Mouse (Mus musculus): ENCODE results near the gene Bank1. TPM values are rescaled to one million over a fixed set of nuclear protein-coding genes. Genes with fewer than 3 reads are reported as not detected.

Bank1 gene
- polyA plus RNA-seq, 1 experiment from 2014 or later = 0.51 TPM

GRCm38 (mm10) chr3:136086431-136086830, 239.4 kb downstream of the Bank1 start:
- 81% methylated on average over 5 of the region's 5 CpGs for WGBS
- no peak for ATAC-seq (ENCODE audit: low FRiP score, low read depth)
- no peak overlapping the region for H3K4me2 ChIP-seq (replicated peaks)

GRCm38 (mm10) chr3:136085077-136085476, 240.8 kb downstream of the Bank1 start:
- Histone ChIP-seq H3K27me3 (peaks cover 14% of the 10 kb centered on the region; the same call in 1 of the 2 replicates), H3K9ac (no peak overlapping the region), H3K4me1 (peaks cover 22% of the 10 kb centered on the region), H3K9me3 (no peaks in the 10 kb centered on the region), H3K4me3 (no peak overlapping the region), H3K27ac (no peak overlapping the region), H3K36me3 (no peaks in the 10 kb centered on the region), H3K4me2 (replicated peaks) (no peak overlapping the region)
- 74% methylated on average over 1 of the region's 1 CpGs for WGBS
- no peak for ATAC-seq (ENCODE audit: low FRiP score, low read depth)

More at GRCm38 (mm10) chr3:136086431-136086830, 239.4 kb downstream of the Bank1 start:
- Histone ChIP-seq H3K4me3 (no peak overlapping the region), H3K36me3 (no peaks in the 10 kb centered on the region), H3K4me1 (peaks cover 17% of the 10 kb centered on the region), H3K27ac (no peak overlapping the region), H3K9me3 (no peaks in the 10 kb centered on the region), H3K27me3 (peaks cover 14% of the 10 kb centered on the region; the same call in 1 of the 2 replicates), H3K9ac (no peak overlapping the region)

GRCm38 (mm10) chr3:136084066-136084465, 241.8 kb downstream of the Bank1 start:
- H3K4me3 ChIP-seq = no peak overlapping the region
- H3K9me3 ChIP-seq = no peaks in the 10 kb centered on the region
- 14% methylated on average over 5 of the region's 5 CpGs for WGBS
- no peak overlapping the region for H3K9ac ChIP-seq
- H3K27ac ChIP-seq = no peak overlapping the region
- H3K27me3 ChIP-seq = peaks cover 11% of the 10 kb centered on the region; the same call in 1 of the 2 replicates
- peaks cover 22% of the 10 kb centered on the region for H3K4me1 ChIP-seq
- peak; percentile 74; the same call in 1 of the 2 replicates for ATAC-seq (ENCODE audit: low FRiP score, low read depth)
- H3K36me3 ChIP-seq = no peaks in the 10 kb centered on the region
- peak overlapping the region; percentile 32 for H3K4me2 ChIP-seq (replicated peaks)

- Histone ChIP-seq H3K36me3 (no peaks in the 10 kb centered on the region), H3K4me3 (no peak overlapping the region), H3K27me3 (peaks cover 5% of the 10 kb centered on the region; the same call in 1 of the 2 replicates), H3K9ac (no peak overlapping the region), H3K4me2 (replicated peaks) (no peak overlapping the region), H3K9me3 (no peaks in the 10 kb centered on the region), H3K4me1 (peaks cover 22% of the 10 kb centered on the region), H3K27ac (peak overlapping the region; percentile 12; the same call in 1 of the 2 replicates)
- ATAC-seq (ENCODE audit: low FRiP score, low read depth) = 0 out of 2 replicates have a peak, but pooled peaks have one; percentile 43
- WGBS = 19% methylated on average over 1 of the region's 1 CpGs
Measured at GRCm38 (mm10) chr3:136081264-136081663, 244.6 kb downstream of the Bank1 start.

GRCm38 (mm10) chr3:136078535-136078934, 247.3 kb downstream of the Bank1 start:
- ATAC-seq (ENCODE audit: low FRiP score, low read depth) = no peak
- Histone ChIP-seq H3K27ac (no peak overlapping the region), H3K9ac (no peak overlapping the region), H3K4me2 (replicated peaks) (no peak overlapping the region), H3K4me3 (no peak overlapping the region), H3K4me1 (peaks cover 13% of the 10 kb centered on the region), H3K9me3 (no peaks in the 10 kb centered on the region), H3K27me3 (no peaks in the 10 kb centered on the region), H3K36me3 (no peaks in the 10 kb centered on the region)
- WGBS = 60% methylated on average over 2 of the region's 2 CpGs

- no peaks in the 10 kb centered on the region for H3K36me3 ChIP-seq
- no peaks in the 10 kb centered on the region for H3K9me3 ChIP-seq
- no peaks in the 10 kb centered on the region for H3K4me1 ChIP-seq
- no peak for ATAC-seq (ENCODE audit: low FRiP score, low read depth)
- no peak overlapping the region for H3K9ac ChIP-seq
- 92% methylated on average over 3 of the region's 3 CpGs for WGBS
- H3K27ac ChIP-seq = no peak overlapping the region
- H3K4me2 ChIP-seq (replicated peaks) = no peak overlapping the region
- no peak overlapping the region for H3K4me3 ChIP-seq
- no peaks in the 10 kb centered on the region for H3K27me3 ChIP-seq
Measured at GRCm38 (mm10) chr3:136070394-136070793, 255.5 kb downstream of the Bank1 start.

GRCm38 (mm10) chr3:136061907-136062306, 264.0 kb downstream of the Bank1 start:
- no peaks in the 10 kb centered on the region for H3K9me3 ChIP-seq
- WGBS = 79% methylated on average over 2 of the region's 2 CpGs
- H3K4me1 ChIP-seq = no peaks in the 10 kb centered on the region
- no peaks in the 10 kb centered on the region for H3K36me3 ChIP-seq
- no peak for ATAC-seq (ENCODE audit: low FRiP score, low read depth)
- no peak overlapping the region for H3K4me3 ChIP-seq
- no peak overlapping the region for H3K9ac ChIP-seq
- H3K27ac ChIP-seq = no peak overlapping the region
- no peak overlapping the region for H3K4me2 ChIP-seq (replicated peaks)
- H3K27me3 ChIP-seq = no peaks in the 10 kb centered on the region

GRCm38 (mm10) chr3:136050635-136051034, 275.2 kb downstream of the Bank1 start:
- WGBS = 82% methylated on average over 3 of the region's 3 CpGs

GRCm38 (mm10) chr3:136050215-136050614, 275.7 kb downstream of the Bank1 start:
- WGBS = 85% methylated on average over 6 of the region's 6 CpGs
- Histone ChIP-seq H3K4me2 (replicated peaks) (no peak overlapping the region), H3K4me3 (no peak overlapping the region), H3K9ac (no peak overlapping the region), H3K9me3 (no peaks in the 10 kb centered on the region), H3K36me3 (no peaks in the 10 kb centered on the region), H3K4me1 (no peaks in the 10 kb centered on the region), H3K27ac (no peak overlapping the region), H3K27me3 (no peaks in the 10 kb centered on the region)
- ATAC-seq (ENCODE audit: low FRiP score, low read depth) = no peak

More at GRCm38 (mm10) chr3:136050635-136051034, 275.2 kb downstream of the Bank1 start:
- Histone ChIP-seq H3K27ac (no peak overlapping the region), H3K4me3 (no peak overlapping the region), H3K4me2 (replicated peaks) (no peak overlapping the region), H3K4me1 (no peaks in the 10 kb centered on the region), H3K9me3 (no peaks in the 10 kb centered on the region), H3K36me3 (no peaks in the 10 kb centered on the region), H3K9ac (no peak overlapping the region), H3K27me3 (no peaks in the 10 kb centered on the region)
- no peak for ATAC-seq (ENCODE audit: low FRiP score, low read depth)

- Histone ChIP-seq H3K4me1 (no peaks in the 10 kb centered on the region), H3K27me3 (no peaks in the 10 kb centered on the region), H3K9me3 (no peaks in the 10 kb centered on the region; the same call in 1 of the 2 replicates), H3K27ac (no peak overlapping the region), H3K9ac (no peak overlapping the region), H3K36me3 (no peaks in the 10 kb centered on the region), H3K4me2 (replicated peaks) (no peak overlapping the region), H3K4me3 (no peak overlapping the region)
- no peak for ATAC-seq (ENCODE audit: low FRiP score, low read depth)
- WGBS = 84% methylated on average over 4 of the region's 4 CpGs
Measured at GRCm38 (mm10) chr3:136048026-136048425, 277.8 kb downstream of the Bank1 start.

GRCm38 (mm10) chr3:136045381-136045780, 280.5 kb downstream of the Bank1 start:
- 73% methylated on average over 2 of the region's 2 CpGs for WGBS
- ATAC-seq (ENCODE audit: low FRiP score, low read depth) = no peak

GRCm38 (mm10) chr3:136040041-136040440, 285.8 kb downstream of the Bank1 start:
- no peak overlapping the region for H3K4me3 ChIP-seq

More at GRCm38 (mm10) chr3:136045381-136045780, 280.5 kb downstream of the Bank1 start:
- H3K36me3 ChIP-seq = no peaks in the 10 kb centered on the region
- H3K4me2 ChIP-seq (replicated peaks) = no peak overlapping the region
- H3K27me3 ChIP-seq = no peaks in the 10 kb centered on the region
- H3K27ac ChIP-seq = no peak overlapping the region
- H3K4me3 ChIP-seq = no peak overlapping the region
- no peaks in the 10 kb centered on the region; the same call in 1 of the 2 replicates for H3K9me3 ChIP-seq
- H3K4me1 ChIP-seq = no peaks in the 10 kb centered on the region
- H3K9ac ChIP-seq = no peak overlapping the region

GRCm38 (mm10) chr3:136039446-136039845, 286.4 kb downstream of the Bank1 start:
- H3K4me3 ChIP-seq = no peak overlapping the region
- no peak overlapping the region for H3K9ac ChIP-seq
- H3K27me3 ChIP-seq = no peaks in the 10 kb centered on the region
- H3K27ac ChIP-seq = no peak overlapping the region
- no peaks in the 10 kb centered on the region for H3K4me1 ChIP-seq
- no peak for ATAC-seq (ENCODE audit: low FRiP score, low read depth)
- no peaks in the 10 kb centered on the region for H3K36me3 ChIP-seq
- 81% methylated on average over 6 of the region's 6 CpGs for WGBS
- H3K4me2 ChIP-seq (replicated peaks) = no peak overlapping the region
- H3K9me3 ChIP-seq = no peaks in the 10 kb centered on the region; the same call in 1 of the 2 replicates

More at GRCm38 (mm10) chr3:136040041-136040440, 285.8 kb downstream of the Bank1 start:
- Histone ChIP-seq H3K27ac (no peak overlapping the region), H3K4me1 (no peaks in the 10 kb centered on the region), H3K36me3 (no peaks in the 10 kb centered on the region), H3K9ac (no peak overlapping the region), H3K27me3 (no peaks in the 10 kb centered on the region), H3K9me3 (no peaks in the 10 kb centered on the region; the same call in 1 of the 2 replicates), H3K4me2 (replicated peaks) (no peak overlapping the region)
- no peak for ATAC-seq (ENCODE audit: low FRiP score, low read depth)
- 84% methylated on average over 2 of the region's 2 CpGs for WGBS
